ENCODE assay signal across 10 mouse cellular contexts in genomic region chr17:33755418-33756107, GRCm38 (mm10). TPM values are rescaled to one million over a fixed set of nuclear protein-coding genes. Genes with fewer than 3 reads are reported as not detected.
DNase-seq lines count a peak whose midpoint lies in the region; ATAC-seq lines count a peak whose summit lies in the region.
"Had no signal": no experiment of that assay in that cellular context is flagged by ENCODE, and none has a peak within 500 bp of the region (broad histone marks: within the 10 kb centered on the region; RNA-seq: fewer than 3 reads in every experiment).

No protein-coding gene starts in this region.

- ATAC-seq in heart, embryonic 16.5 days (replicated peaks; ENCODE audit: extremely low read depth, insufficient read depth, low FRiP score), result no peak

- intact Hi-C loops in heart, postnatal 14 days (cut with DNase I), result no loop called here

- 85% methylated on average over 10 of the region's 10 CpGs for WGBS in heart, embryonic 16.5 days

- no peaks in the 10 kb centered on the region for H3K9me3 ChIP-seq in heart, embryonic 16.5 days (replicated peaks; ENCODE audit: control insufficient read depth, low read length)

- no peak overlapping the region for H3K4me2 ChIP-seq in heart, embryonic 16.5 days (ENCODE audit: low read depth, low read length)

- DNase-seq in heart, postnatal 14 days, result no peak
- peak; percentile 61 for DNase-seq in 3134 (ENCODE audit: extremely low read depth, insufficient read length, low spot score)
- peak; percentile 74 for DNase-seq in adrenal gland, adult 8-10 months
- DNase-seq in kidney, postnatal 10 days, result peak; percentile 34
- no peak for DNase-seq in spleen, postnatal 36 days (ENCODE audit: low spot score in 2 of 2)
- no peak for DNase-seq in yolk sac, embryonic 10.5 days (ENCODE audit: low spot score)
- no peak for DNase-seq in gastrocnemius, adult 8-10 months (ENCODE audit: low spot score in 2 of 2)
- DNase-seq: layer of hippocampus, postnatal 36 days had no signal

- no peaks in the 10 kb centered on the region for H3K27me3 ChIP-seq in heart, embryonic 16.5 days (ENCODE audit: control insufficient read depth, insufficient read depth, low read length)

- peaks cover 52% of the 10 kb centered on the region for H3K4me1 ChIP-seq in heart, embryonic 16.5 days (ENCODE audit: control insufficient read depth, insufficient read depth, low read length)

- no peak overlapping the region for H3K4me3 ChIP-seq in heart, embryonic 16.5 days (ENCODE audit: low read length)

- peak overlapping the region; percentile 25 for H3K27ac ChIP-seq in heart, embryonic 16.5 days (ENCODE audit: low read length)

- H3K36me3 ChIP-seq in heart, embryonic 16.5 days (ENCODE audit: control insufficient read depth, insufficient read depth), result no peaks in the 10 kb centered on the region

- H3K9ac ChIP-seq in heart, embryonic 16.5 days (ENCODE audit: low read length), result no peak overlapping the region

RNA-seq across cellular contexts. Expression of gene Rab11b, which starts 4.8 kb away (rescaled TPM):
- 278 and 304 TPM in 2 replicates for polyA plus RNA-seq in heart, embryonic 16.5 days (2015; fragmentation: Nextera tagmentation; extraction: Ambion mirVana)
- total RNA-seq in heart, postnatal 14 days (2021), result 100 to 1,000 TPM; 271 to 275 TPM
- total RNA-seq in adrenal gland, adult 8-10 months (2022), result 100 to 1,000 TPM; 251 to 297 (median 270) TPM
- total RNA-seq in gastrocnemius, adult 8-10 months (2022), result 100 to 1,000 TPM; 131 to 136 (median 133) TPM

RNA-seq across cellular contexts. Expression of gene Angptl4, which starts 26.1 kb away (rescaled TPM):
- 16.4 and 20.5 TPM in 2 replicates for polyA plus RNA-seq in heart, embryonic 16.5 days (2015; fragmentation: Nextera tagmentation; extraction: Ambion mirVana)
- 10 to 100 TPM; 20.5 to 31.6 TPM for total RNA-seq in heart, postnatal 14 days (2021)
- total RNA-seq in adrenal gland, adult 8-10 months (2022), result 10 to 100 TPM; 37.2 to 78.4 (median 46.3) TPM
- 1 to 10 TPM in 3 of 4 experiments, under 1 TPM in 1; 0.41 to 5.5 (median 3.0) TPM for total RNA-seq in gastrocnemius, adult 8-10 months (2022)
- total RNA-seq: neutrophil, adult 5-6 weeks had no signal

RNA-seq across cellular contexts. Expression of gene March2, which starts 37.1 kb away (rescaled TPM):
- polyA plus RNA-seq in heart, embryonic 16.5 days (2015; fragmentation: Nextera tagmentation; extraction: Ambion mirVana), result 96.0 and 100 TPM in 2 replicates
- total RNA-seq in heart, postnatal 14 days (2021), result 100 to 1,000 TPM; 160 to 167 TPM
- 100 to 1,000 TPM in 3 of 4 experiments, 10 to 100 TPM in 1; 96.1 to 125 (median 112) TPM for total RNA-seq in adrenal gland, adult 8-10 months (2022)
- total RNA-seq in gastrocnemius, adult 8-10 months (2022), result 100 to 1,000 TPM in 1 of 4 experiments, 10 to 100 TPM in 3; 90.1 to 113 (median 96.7) TPM

RNA-seq across cellular contexts. Expression of gene Kank3, which starts 54.8 kb away (rescaled TPM):
- polyA plus RNA-seq in heart, embryonic 16.5 days (2015; fragmentation: Nextera tagmentation; extraction: Ambion mirVana), result 48.5 and 58.7 TPM in 2 replicates
- 100 to 1,000 TPM in 1 of 2 experiments, 10 to 100 TPM in 1; 96.9 to 104 TPM for total RNA-seq in heart, postnatal 14 days (2021)
- 100 to 1,000 TPM in 3 of 4 experiments, 10 to 100 TPM in 1; 69.8 to 130 (median 111) TPM for total RNA-seq in adrenal gland, adult 8-10 months (2022)
- total RNA-seq in gastrocnemius, adult 8-10 months (2022), result 10 to 100 TPM; 12.4 to 17.4 (median 14.8) TPM

Comparison
In these comparisons a context has a peak if more than half of its experiments do, and no peak if none do; other contexts are left out.
1. DNase-seq: peak in 3134 (single experiment), adrenal gland, adult 8-10 months (single experiment) and kidney, postnatal 10 days (single experiment); none in heart, postnatal 14 days (0 of 2), spleen, postnatal 36 days (0 of 2), yolk sac, embryonic 10.5 days (single experiment) and gastrocnemius, adult 8-10 months (0 of 2).